Mouse (Mus musculus) megakaryocyte, embryonic 14.5 days (primary cell): Measurements from ENCODE around the gene Haghl.
"Not testable (repeated sequence)": the region's sequence is repeated elsewhere in the genome, so short reads cannot be mapped to it uniquely, and the experiment has no call there.

Experiments
- FLI1 ChIP-seq: IDR thresholded peaks from 2 replicates; pipeline ENCODE4 v1.6.1; 2012; ENCODE audit warnings: low read length, inconsistent platforms, mixed read lengths
- GATA1 ChIP-seq: IDR thresholded peaks from 3 replicates; pipeline ENCODE4 v1.6.1; 2012; ENCODE audit warnings: mixed read lengths, low read length, inconsistent platforms, borderline replicate concordance

- TF ChIP-seq GATA1, FLI1: not testable (repeated sequence)
These were observed 44.0 kb downstream of the Haghl start for GRCm38 (mm10) chr17:25741471-25741870.
